Mouse (Mus musculus): ENCODE measurements around the gene Ube2l3.
"Not testable (repeated sequence)": the region's sequence is repeated elsewhere in the genome, so short reads cannot be mapped to it uniquely, and the experiment has no call there.

Ube2l3 gene

GRCm38 (mm10) chr16:17208389-17209361 is 6.2 kb upstream of the Ube2l3 start, which contains the start of gene Rimbp3:
TSS of gene Rimbp3 (plus strand) at chr16:17208603.
- DNase-seq = peak; percentile 89

GRCm38 (mm10) chr16:17204990-17205389 is 2.5 kb upstream of the Ube2l3 start:
- DNase-seq = peak; percentile 39

GRCm38 (mm10) chr16:17201977-17202376 is 472 bp downstream of the Ube2l3 start:
- no peak for DNase-seq

- peak; percentile 88 for DNase-seq
These were observed 1.3 kb downstream of the Ube2l3 start for GRCm38 (mm10) chr16:17200953-17201707.

- DNase-seq = no peak
These were observed 2.1 kb downstream of the Ube2l3 start for GRCm38 (mm10) chr16:17200121-17200952.

- no peak for DNase-seq
These were observed 8.6 kb downstream of the Ube2l3 start for GRCm38 (mm10) chr16:17193823-17194222.

GRCm38 (mm10) chr16:17185475-17185874 is 17.0 kb downstream of the Ube2l3 start:
- DNase-seq = no peak

- DNase-seq = no peak
These were observed 19.4 kb downstream of the Ube2l3 start for GRCm38 (mm10) chr16:17183003-17183402.

GRCm38 (mm10) chr16:17182136-17182535 is 20.3 kb downstream of the Ube2l3 start:
- no peak for DNase-seq

- DNase-seq = no peak
These were observed 21.1 kb downstream of the Ube2l3 start for GRCm38 (mm10) chr16:17181382-17181781.

GRCm38 (mm10) chr16:17179706-17180105 is 22.7 kb downstream of the Ube2l3 start:
- no peak for DNase-seq

- no peak for DNase-seq
These were observed 24.8 kb downstream of the Ube2l3 start for GRCm38 (mm10) chr16:17177623-17178170.

GRCm38 (mm10) chr16:17175765-17176164 is 26.7 kb downstream of the Ube2l3 start:
- DNase-seq = no peak

GRCm38 (mm10) chr16:17168049-17168448 is 34.4 kb downstream of the Ube2l3 start:
- DNase-seq = no peak

- no peak for DNase-seq
These were observed 35.3 kb downstream of the Ube2l3 start for GRCm38 (mm10) chr16:17167179-17167578.

GRCm38 (mm10) chr16:17165478-17165877 is 37.0 kb downstream of the Ube2l3 start:
- DNase-seq = not testable (repeated sequence)

GRCm38 (mm10) chr16:17154346-17154745 is 48.1 kb downstream of the Ube2l3 start:
- DNase-seq = no peak

- DNase-seq = no peak
These were observed 50.6 kb downstream of the Ube2l3 start for GRCm38 (mm10) chr16:17151874-17152273.

GRCm38 (mm10) chr16:17150520-17151258 is 51.8 kb downstream of the Ube2l3 start:
- peak; percentile 19 for DNase-seq

- DNase-seq = no peak
These were observed 54.4 kb downstream of the Ube2l3 start for GRCm38 (mm10) chr16:17148084-17148483.

GRCm38 (mm10) chr16:17147391-17147929 is 55.0 kb downstream of the Ube2l3 start:
- peak; percentile 21 for DNase-seq
